Mouse (Mus musculus) spleen, adult 12 weeks (tissue): ENCODE results near the gene Cit.

Source experiments
- DNase-seq: peaks from one replicate; pipeline ENCODE4 v3.0.0; 2022; ENCODE audit warnings: low spot score

Cit gene

GRCm38 (mm10) chr5:116009884-116010627 lies 165.0 kb downstream of the Cit start:
- DNase-seq, result no peak

- no peak for DNase-seq
Observed at GRCm38 (mm10) chr5:116011700-116012099, 166.6 kb downstream of the Cit start.

GRCm38 (mm10) chr5:116012503-116012902 lies 167.4 kb downstream of the Cit start:
- no peak for DNase-seq

- DNase-seq, result no peak
Observed at GRCm38 (mm10) chr5:116013821-116014220, 168.7 kb downstream of the Cit start.

- DNase-seq, result no peak
Observed at GRCm38 (mm10) chr5:116014237-116014636, 169.2 kb downstream of the Cit start.

GRCm38 (mm10) chr5:116016542-116016941 lies 171.5 kb downstream of the Cit start:
- DNase-seq, result no peak

- DNase-seq, result no peak
Observed at GRCm38 (mm10) chr5:116017391-116017790, 172.3 kb downstream of the Cit start.

- no peak for DNase-seq
Observed at GRCm38 (mm10) chr5:116018196-116018595, 173.1 kb downstream of the Cit start.

- DNase-seq, result no peak
Observed at GRCm38 (mm10) chr5:116018784-116019183, 173.7 kb downstream of the Cit start.

- DNase-seq, result no peak
Observed at GRCm38 (mm10) chr5:116019371-116019770, 174.3 kb downstream of the Cit start.

GRCm38 (mm10) chr5:116021552-116021951 lies 176.5 kb downstream of the Cit start:
- DNase-seq, result no peak

GRCm38 (mm10) chr5:116022131-116022530 lies 177.1 kb downstream of the Cit start:
- DNase-seq, result no peak

- DNase-seq, result no peak
Observed at GRCm38 (mm10) chr5:116022658-116023200, 177.7 kb downstream of the Cit start.

GRCm38 (mm10) chr5:116023251-116023661 lies 178.2 kb downstream of the Cit start:
- no peak for DNase-seq

GRCm38 (mm10) chr5:116023821-116024284 lies 178.8 kb downstream of the Cit start:
- DNase-seq, result no peak

- peak; percentile 87 for DNase-seq
Observed at GRCm38 (mm10) chr5:116024327-116024739, 179.3 kb downstream of the Cit start, which contains the start of gene Prkab1. TSS of gene Prkab1 (minus strand) at chr5:116024508.

- DNase-seq, result no peak
Observed at GRCm38 (mm10) chr5:116026107-116026506, 181.0 kb downstream of the Cit start.

GRCm38 (mm10) chr5:116026561-116026960 lies 181.5 kb downstream of the Cit start:
- peak; percentile 70 for DNase-seq

- no peak for DNase-seq
Observed at GRCm38 (mm10) chr5:116029071-116029470, 184.0 kb downstream of the Cit start.

GRCm38 (mm10) chr5:116030566-116031189 lies 185.6 kb downstream of the Cit start:
- no peak for DNase-seq

GRCm38 (mm10) chr5:116031190-116031577 lies 186.1 kb downstream of the Cit start:
- peak; percentile 55 for DNase-seq

- no peak for DNase-seq
Observed at GRCm38 (mm10) chr5:116036465-116036864, 191.4 kb downstream of the Cit start.

GRCm38 (mm10) chr5:116037731-116038130 lies 192.7 kb downstream of the Cit start:
- no peak for DNase-seq
